Mouse (Mus musculus): ENCODE results near the gene Ctsf.

DNA sequence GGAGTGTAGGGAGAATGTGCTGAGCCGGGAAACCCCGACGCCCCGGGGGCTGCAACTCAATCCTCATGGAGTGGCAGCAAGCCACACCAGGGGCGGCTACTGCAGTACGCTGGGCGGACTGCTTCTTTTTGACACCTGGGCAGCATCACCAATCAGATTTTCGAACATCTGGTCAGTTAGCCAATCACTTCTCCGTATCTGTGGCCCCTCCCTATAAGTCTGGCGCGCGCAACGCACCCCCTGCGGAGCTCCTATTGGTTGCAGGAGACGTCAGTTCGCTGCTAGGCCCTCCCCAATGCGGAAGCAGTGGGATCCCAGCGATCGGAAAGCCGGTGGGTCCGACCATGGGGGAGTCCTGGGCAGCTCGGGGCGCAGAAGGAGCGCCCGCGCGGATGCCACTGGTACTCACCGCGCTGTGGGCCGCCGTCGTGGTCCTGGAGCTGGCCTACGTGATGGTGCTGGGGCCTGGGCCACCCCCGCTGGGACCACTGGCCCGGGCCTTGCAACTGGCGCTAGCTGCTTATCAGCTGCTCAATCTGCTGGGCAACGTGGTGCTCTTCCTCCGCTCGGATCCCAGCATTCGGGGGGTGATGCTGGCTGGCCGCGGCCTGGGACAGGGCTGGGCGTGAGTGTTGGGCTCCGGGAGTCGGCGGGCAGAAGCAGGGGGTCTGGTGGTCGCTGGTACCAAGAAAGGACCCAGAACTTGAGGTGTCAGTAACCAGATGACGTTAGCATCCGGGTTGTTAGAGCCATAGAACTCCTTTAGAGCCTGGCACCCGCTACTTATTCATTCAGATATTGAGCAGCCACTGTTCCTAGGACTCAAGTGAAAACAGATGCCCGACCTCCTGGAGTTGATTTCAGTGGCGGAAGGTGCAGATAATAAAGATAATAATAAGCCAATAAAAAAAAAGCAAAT lies 23.7 kb downstream of the Ctsf start, which contains the start of gene Zdhhc24:
- no peak for TF ChIP-seq CTCF (IDR thresholded peaks at IDR 0.05; ENCODE audit: low read depth, low read length)
- TF ChIP-seq POLR2A (IDR thresholded peaks at IDR 0.05; ENCODE audit: extremely low read depth, insufficient read depth, low read length), result 0 out of 2 replicates have a peak, but pooled peaks have one; percentile 47

Measured in liver, adult 2 months (tissue).